Mouse (Mus musculus): ENCODE results near the gene Etv6.

- TF ChIP-seq CTCF (IDR thresholded peaks at IDR 0.05; ENCODE audit: insufficient read depth, low read depth, low read length) (no peak), POLR2A (IDR thresholded peaks at IDR 0.05; ENCODE audit: insufficient read depth, low read depth, low read length) (no peak)
Measured at GRCm38 (mm10) chr6:134144231-134145130, 109.0 kb downstream of the Etv6 start.
